Mouse (Mus musculus) E14TG2a.4 (cell line): ENCODE results near the gene Cenpx.

ENCODE experiments used
- CTCF ChIP-seq: conservative IDR thresholded peaks from 2 replicates; pipeline ENCODE4 v1.5.1; 2014; ENCODE audit warnings: low read length
- POU5F1 ChIP-seq: IDR thresholded peaks from 2 replicates; pipeline ENCODE4 v1.6.1; 2014; ENCODE audit warnings: low read length, borderline replicate concordance

DNA sequence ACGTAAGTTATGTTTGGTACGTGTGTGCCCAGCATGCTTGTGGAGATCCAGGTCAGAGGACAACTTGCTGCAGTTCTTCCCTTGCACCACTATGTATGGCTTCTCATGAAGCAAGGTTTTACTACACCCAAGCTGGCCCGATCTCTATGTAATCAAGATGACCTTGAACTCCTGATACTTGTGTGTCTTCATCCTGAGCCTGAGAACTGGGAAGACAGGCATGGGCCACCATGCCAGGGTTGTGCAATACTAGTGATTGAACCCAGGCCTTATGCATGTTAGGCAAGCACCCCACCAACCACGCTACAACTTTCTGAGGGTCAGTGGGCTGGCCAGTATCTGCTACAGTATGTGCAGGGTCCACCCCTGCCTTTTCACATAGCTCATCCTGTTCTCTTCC, 36.6 kb downstream of the Cenpx start:
- TF ChIP-seq CTCF (no peak), POU5F1 (no peak)
